Mouse (Mus musculus): ENCODE results near the gene Ipo5.

The Ipo5 gene

GRCm38 (mm10) chr14:120910733-120911324, at the start of gene Ipo5:
Ipo5 (plus strand) TSS chr14:120911224.
- DNase-seq, result peak; percentile 97 to 98

- DNase-seq, result no peak
Observed at GRCm38 (mm10) chr14:120863205-120863604, 47.8 kb upstream of the Ipo5 start.

DNA sequence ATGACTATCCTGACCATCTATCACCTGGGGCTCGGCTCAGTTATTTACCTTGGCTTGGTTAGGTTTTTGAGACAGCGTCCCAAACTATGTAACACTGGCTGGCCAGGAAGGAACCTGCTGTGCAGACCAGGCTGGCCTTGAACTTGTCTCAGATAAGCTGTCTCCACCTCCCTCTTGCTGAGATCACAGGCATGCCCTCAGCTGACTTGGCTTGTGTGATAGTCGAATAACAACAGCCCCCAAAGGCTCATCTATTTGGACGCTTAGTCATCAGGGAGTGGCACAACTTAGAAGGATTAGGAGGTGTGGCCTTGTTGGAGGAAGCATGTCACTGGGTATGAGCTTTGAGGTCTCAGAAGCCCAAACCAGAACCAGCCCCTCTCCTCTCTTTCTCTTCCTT, 46.1 kb upstream of the Ipo5 start:
- no peak for DNase-seq

DNA sequence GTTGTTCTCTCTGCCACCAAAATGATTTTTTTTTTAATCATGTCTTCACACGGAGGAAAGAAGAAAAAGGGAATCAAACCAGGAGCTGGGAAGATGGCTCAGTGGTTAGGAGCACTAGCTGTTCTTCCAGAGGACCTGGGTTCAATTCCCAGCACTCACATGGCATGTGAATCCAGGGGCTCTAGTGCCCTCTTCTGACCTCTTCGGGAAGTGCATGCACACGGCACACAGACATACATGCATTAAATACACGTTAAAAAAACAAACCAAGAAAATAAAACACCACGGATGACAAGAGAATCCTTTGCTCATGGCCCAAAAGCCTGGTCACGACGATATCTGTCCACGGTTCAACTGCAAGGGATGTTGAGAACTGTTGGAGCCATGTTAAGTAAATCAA, 44.5 kb upstream of the Ipo5 start:
- DNase-seq, result no peak

- no peak for DNase-seq
Observed at GRCm38 (mm10) chr14:120867121-120867520, 43.9 kb upstream of the Ipo5 start.

- DNase-seq, result peak; percentile 48 to 50
Observed at GRCm38 (mm10) chr14:120868494-120868893, 42.5 kb upstream of the Ipo5 start.

DNA sequence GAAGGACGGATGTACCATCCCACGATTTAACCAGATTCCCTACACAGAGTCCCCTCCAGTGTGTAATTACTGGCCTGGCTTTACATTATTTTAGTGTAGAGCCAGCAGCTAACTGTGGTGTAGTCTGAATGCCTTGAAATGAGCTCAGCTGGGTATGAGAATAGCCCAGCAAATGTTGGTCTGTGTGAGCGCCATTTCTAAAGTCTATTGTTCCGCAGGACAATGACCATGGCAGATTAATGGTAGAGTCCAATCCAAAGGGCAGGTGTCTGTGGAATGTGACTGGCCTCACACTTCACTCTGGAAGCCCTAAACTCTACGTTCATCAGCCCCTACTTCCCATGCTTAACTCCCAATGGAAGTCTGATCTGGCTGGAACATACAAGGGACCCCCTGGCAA, 40.3 kb upstream of the Ipo5 start:
- DNase-seq, result no peak

DNA sequence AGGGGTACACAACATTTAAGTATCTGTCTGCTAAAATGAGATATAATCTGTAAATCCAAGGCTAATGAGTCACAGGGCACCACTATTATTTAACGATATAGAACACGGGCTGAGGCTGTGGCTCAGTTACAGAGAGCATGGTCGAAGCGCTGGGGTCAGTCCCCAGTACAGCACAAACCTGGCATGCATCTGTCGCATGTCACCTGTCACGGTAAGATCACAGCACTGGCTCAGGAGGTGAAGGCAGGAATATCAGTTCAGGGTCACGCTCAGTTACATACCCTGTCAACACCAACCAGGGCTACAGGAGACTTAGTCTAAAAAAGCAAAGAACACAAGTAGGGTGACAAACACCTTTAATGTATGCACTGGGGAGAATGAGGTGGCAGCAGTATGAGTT, 36.6 kb upstream of the Ipo5 start:
- DNase-seq, result no peak

DNA sequence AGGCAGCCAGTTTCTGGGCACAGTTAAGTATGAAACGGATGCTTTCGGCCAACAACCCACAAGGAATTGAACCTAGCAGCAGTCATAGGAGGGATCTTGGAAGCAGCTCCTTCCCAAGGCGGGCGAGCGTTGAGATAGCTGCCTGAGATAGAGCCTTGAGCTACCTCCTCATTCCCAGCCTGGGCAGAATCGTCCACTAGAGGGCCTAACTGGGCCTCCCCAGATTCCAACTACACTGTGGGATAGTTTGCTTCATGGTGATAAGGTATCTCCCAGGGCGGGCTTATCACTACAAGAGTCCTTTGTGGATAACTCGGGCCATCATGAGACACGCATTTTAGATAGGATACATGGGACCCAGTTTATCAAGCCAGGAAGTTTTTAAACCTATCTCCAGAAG, 35.9 kb upstream of the Ipo5 start:
- DNase-seq, result no peak

- DNase-seq, result no peak
Observed at GRCm38 (mm10) chr14:120875811-120876388, 35.1 kb upstream of the Ipo5 start.

DNA sequence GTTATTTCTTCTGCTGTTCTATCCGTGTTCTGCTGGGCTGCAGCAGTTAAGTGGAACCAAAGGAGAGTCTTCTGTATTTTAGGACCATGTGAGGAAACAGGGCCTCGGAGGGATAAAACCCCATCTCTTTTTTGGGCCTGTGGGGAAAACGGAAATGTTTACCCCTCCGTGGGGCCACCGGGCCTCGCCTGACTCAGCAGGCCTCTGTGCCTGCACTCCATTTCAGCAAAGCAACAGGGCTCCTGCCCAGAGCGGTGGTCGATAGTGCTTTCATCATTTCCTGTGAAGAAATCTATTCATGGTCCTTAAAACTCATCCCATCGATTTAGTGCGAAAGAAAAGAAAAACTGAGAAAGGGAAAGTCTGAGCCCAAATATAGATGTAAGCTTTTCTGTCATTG, 33.9 kb upstream of the Ipo5 start:
- no peak for DNase-seq

GRCm38 (mm10) chr14:120879026-120879425, 32.0 kb upstream of the Ipo5 start:
- DNase-seq, result no peak

- DNase-seq, result no peak
Observed at GRCm38 (mm10) chr14:120880601-120881000, 30.4 kb upstream of the Ipo5 start.

- no peak for DNase-seq
Observed at GRCm38 (mm10) chr14:120881054-120881453, 30.0 kb upstream of the Ipo5 start.

- DNase-seq, result no peak
Observed at GRCm38 (mm10) chr14:120888681-120889080, 22.3 kb upstream of the Ipo5 start.

- DNase-seq, result no peak
Observed at GRCm38 (mm10) chr14:120892369-120892768, 18.7 kb upstream of the Ipo5 start.

GRCm38 (mm10) chr14:120896613-120897012, 14.4 kb upstream of the Ipo5 start:
- no peak for DNase-seq

- no peak for DNase-seq
Observed at GRCm38 (mm10) chr14:120898876-120899275, 12.1 kb upstream of the Ipo5 start.

DNA sequence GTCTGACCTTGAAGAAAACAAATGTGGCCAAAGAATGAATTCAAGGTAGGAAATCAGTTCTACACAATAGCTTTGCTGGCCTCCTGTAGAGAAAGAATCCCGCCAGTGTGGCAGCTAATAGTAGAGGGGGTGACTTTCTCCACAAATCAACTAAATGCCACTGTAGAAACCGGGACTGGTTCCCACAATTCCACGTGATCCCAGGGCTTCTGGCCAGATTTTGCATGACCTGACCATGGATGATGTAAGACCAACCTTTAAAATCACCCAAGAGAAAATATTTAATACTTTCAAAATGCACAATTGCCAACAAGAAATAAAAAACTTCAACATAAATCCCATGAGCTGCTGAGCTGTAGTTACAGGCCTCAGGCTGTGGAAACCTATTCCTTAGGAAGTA, 1.6 kb upstream of the Ipo5 start:
- DNase-seq, result no peak

DNA sequence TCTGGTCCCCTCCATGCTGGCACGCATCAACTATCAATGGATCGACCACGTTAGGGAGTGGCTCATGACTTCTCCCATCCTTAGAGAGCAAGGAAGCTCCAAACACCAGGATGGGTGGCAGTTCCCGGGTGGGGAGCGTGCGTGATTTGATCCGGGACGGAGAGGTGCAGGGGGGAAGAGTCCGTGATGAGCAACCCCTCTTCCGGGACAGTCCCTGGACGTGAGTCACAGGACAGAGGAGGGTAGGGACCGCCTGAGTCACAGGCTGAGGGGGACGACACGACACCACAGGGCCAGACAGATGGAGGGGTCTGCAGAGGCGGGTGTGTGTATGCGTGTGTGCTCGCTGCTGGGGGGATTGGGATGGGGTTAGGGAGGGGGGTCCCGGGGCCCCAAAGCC, 704 bp upstream of the Ipo5 start:
- DNase-seq, result no peak

- DNase-seq, result peak; percentile 63 to 65
Observed at GRCm38 (mm10) chr14:120911388-120911901, 421 bp downstream of the Ipo5 start.

GRCm38 (mm10) chr14:120912090-120912710, 1.2 kb downstream of the Ipo5 start:
- DNase-seq, result no peak

DNA sequence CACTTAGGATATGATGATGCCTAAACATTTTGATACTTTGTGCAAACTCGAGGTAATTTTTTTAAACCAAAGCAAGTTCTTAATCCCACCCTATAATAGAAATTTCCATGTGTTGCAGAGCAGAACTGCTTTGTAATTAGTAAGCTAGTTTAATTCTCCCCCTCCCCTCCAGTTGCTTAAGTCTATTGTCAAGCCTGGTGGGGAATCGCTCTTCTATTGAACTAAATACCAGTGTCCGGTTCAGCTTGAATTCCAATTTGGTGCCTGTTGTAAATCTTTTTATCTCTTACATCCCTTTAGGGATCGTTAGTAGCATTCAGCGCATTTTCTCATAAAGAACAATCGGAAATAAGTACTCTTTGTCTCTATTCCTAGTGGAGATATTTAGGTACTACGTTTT, 1.9 kb downstream of the Ipo5 start:
- DNase-seq, result no peak

GRCm38 (mm10) chr14:120921805-120922204, 10.8 kb downstream of the Ipo5 start:
- no peak for DNase-seq

DNA sequence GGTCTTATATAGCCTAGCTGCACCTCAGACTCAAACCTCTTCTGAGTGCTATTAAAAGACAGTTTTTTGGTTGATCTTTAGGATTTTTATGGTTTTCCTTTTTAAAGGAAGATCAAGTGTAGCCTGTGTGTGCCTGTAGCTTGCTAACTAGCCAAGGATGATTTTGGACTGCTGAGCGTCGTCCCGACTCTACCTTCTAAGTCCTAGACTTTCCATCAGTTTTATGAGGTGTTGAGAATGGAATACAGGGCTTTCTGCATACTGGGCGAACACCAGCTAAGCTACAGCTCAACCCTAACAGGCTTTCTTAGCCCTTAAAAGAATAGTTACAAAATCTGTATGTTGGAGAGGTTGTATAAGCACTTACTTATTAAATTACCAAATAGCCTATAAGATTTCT, 13.0 kb downstream of the Ipo5 start:
- DNase-seq, result no peak
